Mouse (Mus musculus) heart, embryonic 15.5 days (tissue): ENCODE results near the gene Atm. TPM values are rescaled to one million over a fixed set of nuclear protein-coding genes. Genes with fewer than 3 reads are reported as not detected.

Source experiments
- ATAC-seq: fragments of 200-750 bp; cut with Nextera tagmentation; replicated peaks from 2 replicates; pipeline ENCODE4 v1.8.0; 2017; ENCODE audit warnings: low read depth, moderate TSS enrichment; ENCODE audit not compliant: insufficient number of reproducible peaks, insufficient read depth, low FRiP score
- H3K27ac ChIP-seq: fragments of 300-500 bp; sonication (generic); 2 replicates; pipeline ENCODE4 v1.5.1; 2015; ENCODE audit warnings: mild to moderate bottlenecking, inconsistent platforms
- H3K27me3 ChIP-seq: fragments of 300-500 bp; sonication (generic); 2 replicates; pipeline ENCODE4 v1.6.1; 2015; ENCODE audit warnings: inconsistent platforms
- H3K36me3 ChIP-seq: fragments of 300-500 bp; sonication (generic); 2 replicates; pipeline ENCODE4 v1.6.1; 2015; ENCODE audit warnings: mild to moderate bottlenecking, inconsistent platforms
- H3K4me1 ChIP-seq: fragments of 300-500 bp; sonication (generic); replicated peaks from 2 replicates; pipeline ENCODE4 v1.6.1; 2015; ENCODE audit warnings: inconsistent platforms
- H3K4me2 ChIP-seq: fragments of 300-500 bp; sonication (generic); 2 replicates; pipeline ENCODE4 v1.6.1; 2015; ENCODE audit warnings: inconsistent platforms, mild to moderate bottlenecking, moderate library complexity
- H3K4me3 ChIP-seq: fragments of 300-500 bp; sonication (generic); 2 replicates; pipeline ENCODE4 v1.5.1; 2015; ENCODE audit warnings: mild to moderate bottlenecking, inconsistent platforms
- H3K9ac ChIP-seq: fragments of 300-500 bp; sonication (generic); 2 replicates; pipeline ENCODE4 v1.6.1; 2015; ENCODE audit warnings: mild to moderate bottlenecking, inconsistent platforms
- H3K9me3 ChIP-seq: fragments of 300-500 bp; sonication (generic); replicated peaks from 2 replicates; pipeline ENCODE4 v1.6.1; 2016; ENCODE audit warnings: inconsistent platforms
- WGBS: fragments of 180-500 bp; shearing (Covaris S2); methylation state at CpG from one replicate; pipeline ENCODE4 v1.1.7; 2015; ENCODE audit warnings: mixed read lengths; 5-methylcytosine and 5-hydroxymethylcytosine counted together
- polyA plus RNA-seq: library from polyadenylated mRNA; unstranded; fragments of >200 nt; fragmentation: Nextera tagmentation; extraction: Ambion mirVana; gene quantifications from 2 replicates; pipeline ENCODE4 v1.2.1, GENCODE M21; 2015

The Atm gene
- polyA plus RNA-seq, 1 experiment from 2014 or later = 7.3 TPM

- no peaks in the 10 kb centered on the region for H3K9me3 ChIP-seq
- H3K4me2 ChIP-seq = no peak overlapping the region
- H3K4me1 ChIP-seq = no peaks in the 10 kb centered on the region
- H3K27me3 ChIP-seq = no peaks in the 10 kb centered on the region
- no peak overlapping the region for H3K27ac ChIP-seq
- H3K4me3 ChIP-seq = no peak overlapping the region
- peaks cover 21% of the 10 kb centered on the region for H3K36me3 ChIP-seq
- H3K9ac ChIP-seq = no peak overlapping the region
- no peak for ATAC-seq
These were observed 50.7 kb downstream of the Atm start for GRCm38 (mm10) chr9:53485886-53486285.

GRCm38 (mm10) chr9:53472806-53473518 is 63.6 kb downstream of the Atm start:
- H3K4me1 ChIP-seq = peaks cover 10% of the 10 kb centered on the region; the same call in 1 of the 2 replicates
- no peaks in the 10 kb centered on the region for H3K36me3 ChIP-seq
- ATAC-seq = no peak
- no peak overlapping the region for H3K9ac ChIP-seq
- peak overlapping the region; percentile 11; the same call in 1 of the 2 replicates for H3K4me2 ChIP-seq
- H3K9me3 ChIP-seq = no peaks in the 10 kb centered on the region
- H3K27me3 ChIP-seq = no peaks in the 10 kb centered on the region
- no peak overlapping the region for H3K4me3 ChIP-seq
- WGBS = 47% methylated on average over 9 of the region's 9 CpGs
- H3K27ac ChIP-seq = 0 out of 2 replicates have a peak overlapping the region, but pooled peaks have one; percentile 16

GRCm38 (mm10) chr9:53452038-53452437 is 84.5 kb downstream of the Atm start:
- Histone ChIP-seq H3K4me1 (no peaks in the 10 kb centered on the region), H3K27ac (no peak overlapping the region), H3K4me2 (no peak overlapping the region), H3K4me3 (no peak overlapping the region), H3K36me3 (peaks cover 33% of the 10 kb centered on the region), H3K9ac (no peak overlapping the region), H3K9me3 (no peaks in the 10 kb centered on the region), H3K27me3 (no peaks in the 10 kb centered on the region)
- WGBS = 87% methylated on average over 2 of the region's 2 CpGs
- ATAC-seq = no peak

GRCm38 (mm10) chr9:53450609-53451008 is 85.9 kb downstream of the Atm start:
- H3K36me3 ChIP-seq = peaks cover 40% of the 10 kb centered on the region

DNA sequence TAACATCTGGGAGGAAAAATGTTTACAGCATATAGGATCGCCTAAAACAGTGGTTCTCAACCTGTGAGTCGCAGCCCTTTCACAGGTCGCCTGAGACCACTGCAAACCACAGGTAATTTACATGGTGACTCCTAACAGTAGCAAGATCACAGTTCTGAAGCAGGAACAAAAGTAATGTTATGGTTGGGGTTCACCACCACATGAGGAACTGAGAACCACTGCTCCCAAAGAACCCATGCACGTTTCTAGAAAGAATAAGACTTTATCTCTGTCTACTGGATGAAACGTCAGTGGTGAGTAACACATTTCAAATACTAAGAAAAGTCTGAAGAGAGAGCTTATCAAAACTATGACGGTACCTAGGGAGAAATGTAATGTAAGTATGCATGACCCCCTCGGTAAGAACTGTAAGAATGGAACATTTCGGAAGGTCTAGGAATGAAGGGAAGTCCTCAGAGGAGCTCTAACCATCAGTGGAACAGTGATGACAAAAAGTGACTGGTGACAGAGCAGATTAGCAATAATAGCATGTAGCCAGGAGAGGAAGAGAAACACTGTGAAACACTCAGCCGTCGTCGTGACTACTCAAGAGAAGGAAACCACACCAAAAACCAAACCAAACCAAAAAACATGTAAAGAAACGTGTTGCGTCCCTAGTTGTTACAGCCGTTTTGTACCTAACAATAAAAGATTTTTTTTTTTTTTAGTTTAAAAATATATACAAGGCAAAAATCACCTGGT is 100.5 kb downstream of the Atm start:
- Histone ChIP-seq H3K36me3 (peaks cover 9% of the 10 kb centered on the region), H3K9ac (no peak overlapping the region), H3K4me1 (no peaks in the 10 kb centered on the region), H3K27ac (no peak overlapping the region), H3K4me2 (no peak overlapping the region), H3K9me3 (no peaks in the 10 kb centered on the region), H3K27me3 (no peaks in the 10 kb centered on the region), H3K4me3 (no peak overlapping the region)
- no peak for ATAC-seq
- 71% methylated on average over 14 of the region's 14 CpGs for WGBS

More at GRCm38 (mm10) chr9:53450609-53451008, 85.9 kb downstream of the Atm start:
- Histone ChIP-seq H3K27me3 (no peaks in the 10 kb centered on the region), H3K4me1 (no peaks in the 10 kb centered on the region), H3K4me3 (no peak overlapping the region), H3K9me3 (no peaks in the 10 kb centered on the region), H3K9ac (no peak overlapping the region), H3K27ac (no peak overlapping the region), H3K4me2 (no peak overlapping the region)
- WGBS = 91% methylated on average over 1 of the region's 1 CpGs
- no peak for ATAC-seq

- WGBS = 70% methylated on average over 3 of the region's 3 CpGs
- no peak overlapping the region for H3K27ac ChIP-seq
These were observed 108.9 kb downstream of the Atm start for GRCm38 (mm10) chr9:53427638-53428037.

GRCm38 (mm10) chr9:53426726-53427125 is 109.8 kb downstream of the Atm start:
- 81% methylated on average over 3 of the region's 3 CpGs for WGBS
- Histone ChIP-seq H3K36me3 (no peaks in the 10 kb centered on the region), H3K27ac (no peak overlapping the region), H3K4me2 (no peak overlapping the region), H3K4me1 (no peaks in the 10 kb centered on the region), H3K4me3 (no peak overlapping the region), H3K9ac (no peak overlapping the region), H3K9me3 (no peaks in the 10 kb centered on the region), H3K27me3 (no peaks in the 10 kb centered on the region)
- no peak for ATAC-seq

More at GRCm38 (mm10) chr9:53427638-53428037, 108.9 kb downstream of the Atm start:
- Histone ChIP-seq H3K36me3 (no peaks in the 10 kb centered on the region), H3K27me3 (no peaks in the 10 kb centered on the region), H3K4me1 (no peaks in the 10 kb centered on the region), H3K4me2 (no peak overlapping the region), H3K4me3 (no peak overlapping the region), H3K9ac (no peak overlapping the region), H3K9me3 (no peaks in the 10 kb centered on the region)
- ATAC-seq = no peak

GRCm38 (mm10) chr9:53422133-53422896 is 114.2 kb downstream of the Atm start:
- no peak overlapping the region for H3K9ac ChIP-seq
- H3K4me2 ChIP-seq = no peak overlapping the region
- no peaks in the 10 kb centered on the region for H3K4me1 ChIP-seq
- H3K27ac ChIP-seq = no peak overlapping the region
- H3K4me3 ChIP-seq = no peak overlapping the region
- 42% methylated on average over 9 of the region's 9 CpGs for WGBS
- ATAC-seq = no peak
- no peaks in the 10 kb centered on the region for H3K27me3 ChIP-seq
- H3K9me3 ChIP-seq = no peaks in the 10 kb centered on the region
- no peaks in the 10 kb centered on the region for H3K36me3 ChIP-seq

- no peak overlapping the region for H3K27ac ChIP-seq
- 89% methylated on average over 3 of the region's 3 CpGs for WGBS
- no peaks in the 10 kb centered on the region for H3K36me3 ChIP-seq
- no peak overlapping the region for H3K4me2 ChIP-seq
- no peak for ATAC-seq
- H3K4me1 ChIP-seq = peaks cover 3% of the 10 kb centered on the region; the same call in 1 of the 2 replicates
- no peak overlapping the region for H3K4me3 ChIP-seq
- H3K27me3 ChIP-seq = no peaks in the 10 kb centered on the region
- no peaks in the 10 kb centered on the region for H3K9me3 ChIP-seq
- H3K9ac ChIP-seq = no peak overlapping the region
These were observed 127.1 kb downstream of the Atm start for GRCm38 (mm10) chr9:53409427-53409826.

GRCm38 (mm10) chr9:53408953-53409361 is 127.6 kb downstream of the Atm start:
- H3K27me3 ChIP-seq = no peaks in the 10 kb centered on the region
- no peak overlapping the region for H3K4me3 ChIP-seq
- ATAC-seq = no peak
- no peaks in the 10 kb centered on the region for H3K9me3 ChIP-seq
- peaks cover 3% of the 10 kb centered on the region; the same call in 1 of the 2 replicates for H3K4me1 ChIP-seq
- WGBS = 49% methylated on average over 2 of the region's 2 CpGs
- no peaks in the 10 kb centered on the region for H3K36me3 ChIP-seq
- H3K27ac ChIP-seq = no peak overlapping the region
- H3K4me2 ChIP-seq = no peak overlapping the region
- no peak overlapping the region for H3K9ac ChIP-seq

DNA sequence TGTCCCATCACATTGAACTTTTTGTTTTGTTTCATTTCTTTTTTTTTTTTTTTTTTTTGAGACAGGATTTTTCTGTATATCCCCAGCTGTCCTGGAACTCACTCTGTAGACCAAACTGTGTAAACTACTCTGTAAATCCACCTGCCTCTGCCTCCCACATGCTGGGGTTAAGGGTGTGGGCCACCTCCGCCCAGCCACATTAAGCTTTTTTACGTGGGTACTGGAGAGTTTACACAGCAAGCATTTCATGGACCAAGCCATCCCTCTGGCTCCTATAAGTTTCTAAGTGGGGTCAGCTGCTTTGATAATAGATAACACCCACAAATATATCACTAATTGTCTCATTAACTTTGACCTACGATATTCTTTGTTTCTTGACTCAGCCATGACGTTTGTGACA is 128.0 kb downstream of the Atm start:
- peaks cover 3% of the 10 kb centered on the region; the same call in 1 of the 2 replicates for H3K4me1 ChIP-seq
- no peak overlapping the region for H3K4me2 ChIP-seq
- H3K27me3 ChIP-seq = no peaks in the 10 kb centered on the region
- H3K27ac ChIP-seq = no peak overlapping the region
- H3K9me3 ChIP-seq = no peaks in the 10 kb centered on the region
- H3K4me3 ChIP-seq = no peak overlapping the region
- WGBS = 73% methylated on average over 4 of the region's 4 CpGs
- no peak for ATAC-seq
- no peak overlapping the region for H3K9ac ChIP-seq
- no peaks in the 10 kb centered on the region for H3K36me3 ChIP-seq
